Mouse (Mus musculus): ENCODE data around the gene Synpo2. TPM values are rescaled to one million over a fixed set of nuclear protein-coding genes. Genes with fewer than 3 reads are reported as not detected.

Gene Synpo2
- total and polyA plus RNA-seq, 2 experiments from 2014 or later: 14.7 to 17.9 TPM

GRCm38 (mm10) chr3:123231639-123232038 lies 4.3 kb downstream of the Synpo2 start:
- no peaks in the 10 kb centered on the region for H3K9me3 ChIP-seq (replicated peaks; ENCODE audit: control insufficient read depth, low read length)
- no peaks in the 10 kb centered on the region for H3K27me3 ChIP-seq (ENCODE audit: control insufficient read depth, insufficient read depth, low read length)
- DNase-seq (ENCODE audit: low spot score) (no peak), ATAC-seq (ENCODE audit: insufficient read depth, low read depth) (no peak)
- H3K36me3 ChIP-seq (replicated peaks; ENCODE audit: control insufficient read depth, insufficient read depth, low read length): no peaks in the 10 kb centered on the region
- TF ChIP-seq EP300 (IDR thresholded peaks at IDR 0.05; ENCODE audit: low read depth): no peak
- no peak overlapping the region for H3K27ac ChIP-seq (ENCODE audit: low read depth)
- 92% methylated on average over 2 of the region's 2 CpGs for WGBS
- no peak overlapping the region for H3K9ac ChIP-seq (replicated peaks; ENCODE audit: low read depth, low read length)
- H3K4me3 ChIP-seq (ENCODE audit: low read depth, low read length): no peak overlapping the region
- peaks cover 15% of the 10 kb centered on the region for H3K4me1 ChIP-seq (ENCODE audit: control insufficient read depth, insufficient read depth)
- no peak overlapping the region for H3K4me2 ChIP-seq (ENCODE audit: low read depth, low read length)

- Histone ChIP-seq H3K4me1 (ENCODE audit: control insufficient read depth, insufficient read depth) (0 out of 2 replicates have a peak, but pooled peaks cover 7% of the 10 kb centered on the region), H3K36me3 (replicated peaks; ENCODE audit: control insufficient read depth, insufficient read depth, low read length) (no peaks in the 10 kb centered on the region; the same call in 1 of the 2 replicates), H3K9me3 (replicated peaks; ENCODE audit: control insufficient read depth, low read length) (no peaks in the 10 kb centered on the region), H3K4me3 (ENCODE audit: low read depth, low read length) (no peak overlapping the region), H3K9ac (replicated peaks; ENCODE audit: low read depth, low read length) (no peak overlapping the region), H3K27me3 (ENCODE audit: control insufficient read depth, insufficient read depth, low read length) (no peaks in the 10 kb centered on the region), H3K4me2 (ENCODE audit: low read depth, low read length) (no peak overlapping the region), H3K27ac (ENCODE audit: low read depth) (no peak overlapping the region)
- TF ChIP-seq CTCF (IDR thresholded peaks at IDR 0.05; ENCODE audit: low read depth) (no peak), EP300 (IDR thresholded peaks at IDR 0.05; ENCODE audit: low read depth) (no peak)
- DNase-seq (ENCODE audit: low spot score): no peak
- WGBS: 49% methylated on average over 3 of the region's 3 CpGs
- no peak for ATAC-seq (ENCODE audit: insufficient read depth, low read depth)
Observed at GRCm38 (mm10) chr3:123227276-123227675, 8.7 kb downstream of the Synpo2 start.

- ATAC-seq (ENCODE audit: insufficient read depth, low read depth): no peak
Observed at GRCm38 (mm10) chr3:123218646-123219045, 17.3 kb downstream of the Synpo2 start.

GRCm38 (mm10) chr3:123208891-123209290 lies 27.1 kb downstream of the Synpo2 start:
- H3K9ac ChIP-seq (replicated peaks; ENCODE audit: low read depth, low read length): no peak overlapping the region
- no peaks in the 10 kb centered on the region for H3K9me3 ChIP-seq (replicated peaks; ENCODE audit: control insufficient read depth, low read length)
- no peaks in the 10 kb centered on the region for H3K27me3 ChIP-seq (ENCODE audit: control insufficient read depth, insufficient read depth, low read length)

More at GRCm38 (mm10) chr3:123218646-123219045, 17.3 kb downstream of the Synpo2 start:
- Histone ChIP-seq H3K9me3 (replicated peaks; ENCODE audit: control insufficient read depth, low read length) (no peaks in the 10 kb centered on the region), H3K9ac (replicated peaks; ENCODE audit: low read depth, low read length) (no peak overlapping the region), H3K27me3 (ENCODE audit: control insufficient read depth, insufficient read depth, low read length) (no peaks in the 10 kb centered on the region), H3K4me1 (ENCODE audit: control insufficient read depth, insufficient read depth) (no peaks in the 10 kb centered on the region), H3K36me3 (replicated peaks; ENCODE audit: control insufficient read depth, insufficient read depth, low read length) (no peaks in the 10 kb centered on the region; the same call in 1 of the 2 replicates), H3K27ac (ENCODE audit: low read depth) (no peak overlapping the region), H3K4me3 (ENCODE audit: low read depth, low read length) (no peak overlapping the region), H3K4me2 (ENCODE audit: low read depth, low read length) (no peak overlapping the region)
- WGBS: 65% methylated on average over 6 of the region's 6 CpGs
- DNase-seq (ENCODE audit: low spot score): no peak
- no peak for TF ChIP-seq EP300 (IDR thresholded peaks at IDR 0.05; ENCODE audit: low read depth)
- TF ChIP-seq CTCF (IDR thresholded peaks at IDR 0.05; ENCODE audit: low read depth): no peak

GRCm38 (mm10) chr3:123207386-123207785 lies 28.6 kb downstream of the Synpo2 start:
- ATAC-seq (ENCODE audit: insufficient read depth, low read depth) (no peak), DNase-seq (ENCODE audit: low spot score) (no peak)
- peaks cover 15% of the 10 kb centered on the region; the same call in 1 of the 2 replicates for H3K4me1 ChIP-seq (ENCODE audit: control insufficient read depth, insufficient read depth)
- H3K4me3 ChIP-seq (ENCODE audit: low read depth, low read length): no peak overlapping the region
- no peak overlapping the region for H3K4me2 ChIP-seq (ENCODE audit: low read depth, low read length)
- H3K9me3 ChIP-seq (replicated peaks; ENCODE audit: control insufficient read depth, low read length): no peaks in the 10 kb centered on the region
- no peak overlapping the region for H3K27ac ChIP-seq (ENCODE audit: low read depth)
- no peak for TF ChIP-seq EP300 (IDR thresholded peaks at IDR 0.05; ENCODE audit: low read depth)
- no peak for TF ChIP-seq CTCF (IDR thresholded peaks at IDR 0.05; ENCODE audit: low read depth)
- WGBS: 71% methylated on average over 5 of the region's 5 CpGs
- H3K27me3 ChIP-seq (ENCODE audit: control insufficient read depth, insufficient read depth, low read length): no peaks in the 10 kb centered on the region
- no peaks in the 10 kb centered on the region for H3K36me3 ChIP-seq (replicated peaks; ENCODE audit: control insufficient read depth, insufficient read depth, low read length)
- H3K9ac ChIP-seq (replicated peaks; ENCODE audit: low read depth, low read length): no peak overlapping the region

More at GRCm38 (mm10) chr3:123208891-123209290, 27.1 kb downstream of the Synpo2 start:
- Histone ChIP-seq H3K27ac (ENCODE audit: low read depth) (no peak overlapping the region), H3K36me3 (replicated peaks; ENCODE audit: control insufficient read depth, insufficient read depth, low read length) (no peaks in the 10 kb centered on the region), H3K4me1 (ENCODE audit: control insufficient read depth, insufficient read depth) (peaks cover 15% of the 10 kb centered on the region; the same call in 1 of the 2 replicates), H3K4me2 (ENCODE audit: low read depth, low read length) (no peak overlapping the region), H3K4me3 (ENCODE audit: low read depth, low read length) (no peak overlapping the region)
- 74% methylated on average over 4 of the region's 4 CpGs for whole genome bisulfite sequencing
- no peak for DNase-seq (ENCODE audit: low spot score)
- ATAC-seq (ENCODE audit: insufficient read depth, low read depth): no peak
- TF ChIP-seq EP300 (IDR thresholded peaks at IDR 0.05; ENCODE audit: low read depth) (no peak), CTCF (IDR thresholded peaks at IDR 0.05; ENCODE audit: low read depth) (no peak)

- Histone ChIP-seq H3K9me3 (replicated peaks; ENCODE audit: control insufficient read depth, low read length) (no peaks in the 10 kb centered on the region), H3K9ac (replicated peaks; ENCODE audit: low read depth, low read length) (no peak overlapping the region), H3K4me2 (ENCODE audit: low read depth, low read length) (no peak overlapping the region; the same call in 1 of the 2 replicates), H3K27ac (ENCODE audit: low read depth) (peak overlapping the region; percentile 71), H3K27me3 (ENCODE audit: control insufficient read depth, insufficient read depth, low read length) (no peaks in the 10 kb centered on the region), H3K36me3 (replicated peaks; ENCODE audit: control insufficient read depth, insufficient read depth, low read length) (no peaks in the 10 kb centered on the region), H3K4me1 (ENCODE audit: control insufficient read depth, insufficient read depth) (peaks cover 15% of the 10 kb centered on the region; the same call in 1 of the 2 replicates), H3K4me3 (ENCODE audit: low read depth, low read length) (no peak overlapping the region)
- WGBS: 71% methylated on average over 7 of the region's 7 CpGs
- ATAC-seq (ENCODE audit: insufficient read depth, low read depth) (no peak), DNase-seq (ENCODE audit: low spot score) (no peak)
- TF ChIP-seq CTCF (IDR thresholded peaks at IDR 0.05; ENCODE audit: low read depth) (no peak), EP300 (IDR thresholded peaks at IDR 0.05; ENCODE audit: low read depth) (no peak)
Observed at GRCm38 (mm10) chr3:123205485-123205884, 30.5 kb downstream of the Synpo2 start.

Data from heart, postnatal 0 days (tissue).